Comparison of ENCODE assay signal across 8 mouse cellular contexts in the genomic region with DNA sequence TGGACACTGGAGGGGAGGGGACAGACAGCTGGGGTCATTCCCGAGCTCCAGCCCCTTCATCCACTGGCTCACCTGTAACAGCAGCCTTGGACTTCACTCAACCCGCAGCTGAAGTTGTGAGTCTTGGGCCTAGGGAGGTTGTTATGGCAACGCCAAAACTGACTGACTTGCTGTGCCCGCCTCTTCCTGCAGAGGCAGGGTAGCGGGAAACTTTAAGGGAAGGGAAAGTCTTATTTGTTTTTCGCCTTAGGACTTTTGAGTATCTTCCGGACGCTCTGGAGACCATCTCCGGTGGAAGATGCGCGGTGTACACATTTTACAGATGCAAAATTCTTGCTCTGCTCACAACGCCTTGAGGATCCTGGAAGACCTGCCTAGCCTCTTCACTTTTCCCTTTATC. TPM values are rescaled to one million over a fixed set of nuclear protein-coding genes. Genes with fewer than 3 reads are reported as not detected.
A peak's percentile ranks its signal among the peaks of the same experiment; 100 is the strongest.
DNase-seq lines count a peak whose midpoint lies in the region; ATAC-seq and TF ChIP-seq lines count a peak whose summit lies in the region.

No protein-coding gene starts in this region.

- DNase-seq in kidney, adult 8-10 months = no peak
- no peak for DNase-seq in spleen, postnatal 4 days (ENCODE audit: low spot score in 2 of 2)
- DNase-seq in frontal cortex, postnatal 14 days (ENCODE audit: low spot score in 2 of 2) = no peak

- no peaks in the 10 kb centered on the region for H3K36me3 ChIP-seq in kidney, embryonic 14.5 days (ENCODE audit: control insufficient read depth, insufficient read depth, low read length)
- H3K36me3 ChIP-seq in heart, embryonic 15.5 days = no peaks in the 10 kb centered on the region
- H3K36me3 ChIP-seq in limb, embryonic 13.5 days = no peaks in the 10 kb centered on the region; the same call in 1 of the 2 replicates
- no peaks in the 10 kb centered on the region for H3K36me3 ChIP-seq in midbrain, embryonic 13.5 days

- H3K4me2 ChIP-seq in kidney, embryonic 14.5 days (replicated peaks; ENCODE audit: low read depth, low read length) = peak overlapping the region; percentile 36
- peak overlapping the region; percentile 55 for H3K4me2 ChIP-seq in heart, embryonic 15.5 days
- H3K4me2 ChIP-seq in limb, embryonic 13.5 days (replicated peaks) = peak overlapping the region; percentile 60
- H3K4me2 ChIP-seq in midbrain, embryonic 13.5 days (replicated peaks) = peak overlapping the region; percentile 42

- WGBS in kidney, embryonic 14.5 days = 5% methylated on average over 12 of the region's 12 CpGs
- WGBS in bone marrow, adult 2 months = 1% methylated on average over 12 of the region's 12 CpGs
- WGBS in heart, embryonic 15.5 days = 7% methylated on average over 12 of the region's 12 CpGs
- 6% methylated on average over 12 of the region's 12 CpGs for WGBS in limb, embryonic 13.5 days
- WGBS in midbrain, embryonic 13.5 days = 3% methylated on average over 12 of the region's 12 CpGs

- TF ChIP-seq CTCF in bone marrow, adult 2 months (IDR thresholded peaks at IDR 0.05; ENCODE audit: control insufficient read depth, insufficient read depth, low read length) = no peak

- peak overlapping the region; percentile 36; the same call in 1 of the 2 replicates for H3K9ac ChIP-seq in kidney, embryonic 14.5 days (ENCODE audit: low read depth, low read length)
- H3K9ac ChIP-seq in heart, embryonic 15.5 days = peak overlapping the region; percentile 32; the same call in 1 of the 2 replicates
- H3K9ac ChIP-seq in limb, embryonic 13.5 days = peak overlapping the region; percentile 57
- peak overlapping the region; percentile 46 for H3K9ac ChIP-seq in midbrain, embryonic 13.5 days (replicated peaks)

- H3K4me1 ChIP-seq in kidney, embryonic 14.5 days (ENCODE audit: control insufficient read depth, insufficient read depth, low read length) = no peaks in the 10 kb centered on the region
- peaks cover 1% of the 10 kb centered on the region; the same call in 1 of the 2 replicates for H3K4me1 ChIP-seq in bone marrow, adult 2 months (ENCODE audit: control insufficient read depth, insufficient read depth, low read length)
- H3K4me1 ChIP-seq in heart, embryonic 15.5 days (replicated peaks) = peaks cover 11% of the 10 kb centered on the region
- H3K4me1 ChIP-seq in limb, embryonic 13.5 days = peaks cover 11% of the 10 kb centered on the region
- peaks cover 9% of the 10 kb centered on the region for H3K4me1 ChIP-seq in midbrain, embryonic 13.5 days (replicated peaks)

- peak; percentile 50 for ATAC-seq in kidney, embryonic 14.5 days (ENCODE audit: low FRiP score, low TSS enrichment)
- no peak for ATAC-seq in heart, embryonic 15.5 days (replicated peaks; ENCODE audit: insufficient number of reproducible peaks, insufficient read depth, low FRiP score, low read depth)
- ATAC-seq in limb, embryonic 13.5 days (ENCODE audit: low FRiP score, low read depth) = peak; percentile 77
- ATAC-seq in midbrain, embryonic 13.5 days = peak; percentile 45; the same call in 1 of the 2 replicates

- H3K4me3 ChIP-seq in kidney, embryonic 14.5 days (ENCODE audit: low read length) = peak overlapping the region; percentile 5; the same call in 1 of the 2 replicates
- H3K4me3 ChIP-seq in bone marrow, adult 2 months (replicated peaks; ENCODE audit: control insufficient read depth, low read depth, low read length) = peak overlapping the region; percentile 2
- peak overlapping the region; percentile 22; the same call in 1 of the 2 replicates for H3K4me3 ChIP-seq in heart, embryonic 15.5 days
- peak overlapping the region; percentile 31 for H3K4me3 ChIP-seq in limb, embryonic 13.5 days
- H3K4me3 ChIP-seq in midbrain, embryonic 13.5 days (replicated peaks) = peak overlapping the region; percentile 10; the same call in 1 of the 2 replicates

- H3K9me3 ChIP-seq in kidney, embryonic 14.5 days (ENCODE audit: control insufficient read depth, low read length) = 0 out of 2 replicates have a peak, but pooled peaks cover 2% of the 10 kb centered on the region
- no peaks in the 10 kb centered on the region for H3K9me3 ChIP-seq in heart, embryonic 15.5 days (replicated peaks)
- H3K9me3 ChIP-seq in limb, embryonic 13.5 days = no peaks in the 10 kb centered on the region
- H3K9me3 ChIP-seq in midbrain, embryonic 13.5 days = no peaks in the 10 kb centered on the region

- no peak for TF ChIP-seq POLR2A in bone marrow, adult 2 months (IDR thresholded peaks at IDR 0.05; ENCODE audit: borderline replicate concordance, control insufficient read depth, low read depth, low read length)

- H3K27me3 ChIP-seq in kidney, embryonic 14.5 days (ENCODE audit: control insufficient read depth, insufficient read depth, low read length) = no peaks in the 10 kb centered on the region
- H3K27me3 ChIP-seq in heart, embryonic 15.5 days = no peaks in the 10 kb centered on the region
- H3K27me3 ChIP-seq in limb, embryonic 13.5 days = no peaks in the 10 kb centered on the region
- no peaks in the 10 kb centered on the region for H3K27me3 ChIP-seq in midbrain, embryonic 13.5 days

- no peak overlapping the region for H3K27ac ChIP-seq in kidney, embryonic 14.5 days (ENCODE audit: low read depth, low read length)
- no peak overlapping the region for H3K27ac ChIP-seq in bone marrow, adult 2 months (ENCODE audit: control insufficient read depth, insufficient read depth, low read depth, low read length, poor library complexity)
- no peak overlapping the region for H3K27ac ChIP-seq in heart, embryonic 15.5 days
- peak overlapping the region; percentile 34; the same call in 1 of the 2 replicates for H3K27ac ChIP-seq in limb, embryonic 13.5 days
- no peak overlapping the region for H3K27ac ChIP-seq in midbrain, embryonic 13.5 days

RNA-seq across cellular contexts. Expression of a gene that starts 2.5 kb away (rescaled TPM):
- polyA plus RNA-seq in kidney, embryonic 14.5 days (2014; fragmentation: Nextera tagmentation; extraction: Ambion mirVana) = 1.3 and 1.7 TPM in 2 replicates
- polyA plus RNA-seq in bone marrow, adult 2 months (2011; ENCODE audit: insufficient read depth, insufficient read length, low replicate concordance, missing spikeins) = 5.3 TPM in 1 of 2 replicates, not detected in the other
- not detected in 2 replicates for polyA plus RNA-seq in heart, embryonic 15.5 days (2015; fragmentation: Nextera tagmentation; extraction: Ambion mirVana)
- polyA plus RNA-seq in limb, embryonic 13.5 days (2015; fragmentation: Nextera tagmentation; extraction: Ambion mirVana) = 0.92 TPM in 1 of 2 replicates, not detected in the other
- 0.32 TPM in 1 of 2 replicates, not detected in the other for polyA plus RNA-seq in midbrain, embryonic 13.5 days (2015; fragmentation: Nextera tagmentation; extraction: Ambion mirVana)

RNA-seq across cellular contexts. Expression of a gene that starts 18.9 kb away (rescaled TPM):
- 12.0 and 13.1 TPM in 2 replicates for polyA plus RNA-seq in kidney, embryonic 14.5 days (2014; fragmentation: Nextera tagmentation; extraction: Ambion mirVana)
- 33.5 and 38.8 TPM in 2 replicates for polyA plus RNA-seq in bone marrow, adult 2 months (2011; ENCODE audit: insufficient read depth, insufficient read length, low replicate concordance, missing spikeins)
- 11.3 and 13.0 TPM in 2 replicates for polyA plus RNA-seq in heart, embryonic 15.5 days (2015; fragmentation: Nextera tagmentation; extraction: Ambion mirVana)
- polyA plus RNA-seq in limb, embryonic 13.5 days (2015; fragmentation: Nextera tagmentation; extraction: Ambion mirVana) = 16.7 and 19.1 TPM in 2 replicates
- polyA plus RNA-seq in midbrain, embryonic 13.5 days (2015; fragmentation: Nextera tagmentation; extraction: Ambion mirVana) = 12.8 and 14.6 TPM in 2 replicates

RNA-seq across cellular contexts. Expression of a gene that starts 34.4 kb away (rescaled TPM):
- polyA plus RNA-seq in kidney, embryonic 14.5 days (2014; fragmentation: Nextera tagmentation; extraction: Ambion mirVana) = 21.5 and 23.2 TPM in 2 replicates
- 18.0 and 30.8 TPM in 2 replicates for polyA plus RNA-seq in bone marrow, adult 2 months (2011; ENCODE audit: insufficient read depth, insufficient read length, low replicate concordance, missing spikeins)
- polyA plus RNA-seq in heart, embryonic 15.5 days (2015; fragmentation: Nextera tagmentation; extraction: Ambion mirVana) = 17.3 and 19.0 TPM in 2 replicates
- 15.3 and 15.5 TPM in 2 replicates for polyA plus RNA-seq in limb, embryonic 13.5 days (2015; fragmentation: Nextera tagmentation; extraction: Ambion mirVana)
- 8.6 and 10.5 TPM in 2 replicates for polyA plus RNA-seq in midbrain, embryonic 13.5 days (2015; fragmentation: Nextera tagmentation; extraction: Ambion mirVana)

RNA-seq across cellular contexts. Expression of a gene that starts 59.6 kb away (rescaled TPM):
- 59.1 and 105 TPM in 2 replicates for polyA plus RNA-seq in kidney, embryonic 14.5 days (2014; fragmentation: Nextera tagmentation; extraction: Ambion mirVana)
- polyA plus RNA-seq in bone marrow, adult 2 months (2011; ENCODE audit: insufficient read depth, insufficient read length, low replicate concordance, missing spikeins) = 17.4 and 24.2 TPM in 2 replicates
- polyA plus RNA-seq in heart, embryonic 15.5 days (2015; fragmentation: Nextera tagmentation; extraction: Ambion mirVana) = 23.9 and 29.0 TPM in 2 replicates
- polyA plus RNA-seq in limb, embryonic 13.5 days (2015; fragmentation: Nextera tagmentation; extraction: Ambion mirVana) = 64.3 and 66.6 TPM in 2 replicates
- 116 and 117 TPM in 2 replicates for polyA plus RNA-seq in midbrain, embryonic 13.5 days (2015; fragmentation: Nextera tagmentation; extraction: Ambion mirVana)
